Mouse (Mus musculus) erythroblast, adult 5-6 weeks (primary cell): Measurements from ENCODE around the gene Lrsam1. TPM values are rescaled to one million over a fixed set of nuclear protein-coding genes. Genes with fewer than 3 reads are reported as not detected.
"Not testable (repeated sequence)": the region's sequence is repeated elsewhere in the genome, so short reads cannot be mapped to it uniquely, and the experiment has no call there.

Experiments used
- ATAC-seq: replicated peaks from 2 replicates; pipeline ENCODE4 v1.8.0; 2016; ENCODE audit warnings: moderate number of reproducible peaks, mild to moderate bottlenecking, moderate TSS enrichment, inconsistent platforms; ENCODE audit not compliant: poor library complexity, low FRiP score, severe bottlenecking
- total RNA-seq, 2 experiments: library from RNA; stranded (forward) in 1 of 2; stranded (reverse) in 1 of 2; fragments of 150-400 nt in 1 of 2; fragments of 200-764, 138-1000 nt in 1 of 2; gene quantifications; 2 replicates each; pipeline versions ENCODE4 v1.2.3 to v1.2.4; 2015 to 2017; ENCODE audit warnings: low replicate concordance in 2 of 2

Lrsam1 gene
- total RNA-seq (2015; ENCODE audit: low replicate concordance): 3.1 and 6.5 TPM in 2 replicates
- 1.7 and 3.5 TPM in 2 replicates for total RNA-seq (2017; ENCODE audit: low replicate concordance)

GRCm38 (mm10) chr2:32961192-32961995 is at the start of gene Lrsam1, which contains the start of gene Rpl12:
Gene Lrsam1, minus strand, starts transcription at chr2:32961614.
Gene Rpl12, plus strand, starts transcription at chr2:32961559.
- peak; percentile 95 for ATAC-seq

- ATAC-seq: not testable (repeated sequence)
These were observed 47.6 kb upstream of the Lrsam1 start for GRCm38 (mm10) chr2:33009055-33009454.

GRCm38 (mm10) chr2:33005041-33005440 is 43.6 kb upstream of the Lrsam1 start:
- ATAC-seq: no peak

DNA sequence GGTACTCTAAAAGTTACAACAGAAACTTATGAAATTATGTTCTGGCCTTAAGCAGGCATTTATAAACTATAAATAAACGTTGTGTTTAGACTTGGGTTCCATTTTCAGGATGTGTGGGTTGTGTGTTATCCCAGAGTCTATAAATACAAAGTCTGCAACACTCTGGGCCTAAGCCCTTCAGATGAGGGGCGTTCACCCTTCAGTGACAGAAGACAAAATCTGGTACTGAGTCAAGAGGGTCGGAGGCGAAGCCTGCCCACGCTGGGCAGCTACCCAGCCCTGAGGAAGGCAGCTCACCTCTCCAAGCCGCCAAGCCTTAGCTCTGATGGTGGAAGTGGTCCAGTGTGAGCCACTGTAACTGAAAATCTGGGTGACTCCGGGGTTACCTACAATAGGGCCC is 40.7 kb upstream of the Lrsam1 start:
- ATAC-seq: no peak

DNA sequence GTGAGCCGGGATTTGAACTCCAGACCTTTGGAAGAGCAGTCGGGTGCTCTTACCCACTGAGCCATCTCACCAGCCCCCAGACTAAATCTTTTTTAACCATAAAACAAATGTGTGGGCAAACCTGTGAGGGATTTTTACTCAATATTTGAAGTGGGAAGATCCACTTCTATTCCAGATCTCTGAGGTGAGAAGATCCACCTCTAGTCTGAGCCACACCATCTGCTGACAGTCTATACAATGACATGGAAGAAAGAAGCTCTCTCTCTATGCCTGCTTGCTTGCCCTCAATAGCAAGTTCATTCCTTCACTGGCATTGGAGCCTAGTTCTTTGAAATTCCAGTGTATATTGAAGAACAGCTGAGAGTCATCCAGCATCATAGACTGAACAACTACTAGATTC is 38.3 kb upstream of the Lrsam1 start:
- ATAC-seq: no peak

DNA sequence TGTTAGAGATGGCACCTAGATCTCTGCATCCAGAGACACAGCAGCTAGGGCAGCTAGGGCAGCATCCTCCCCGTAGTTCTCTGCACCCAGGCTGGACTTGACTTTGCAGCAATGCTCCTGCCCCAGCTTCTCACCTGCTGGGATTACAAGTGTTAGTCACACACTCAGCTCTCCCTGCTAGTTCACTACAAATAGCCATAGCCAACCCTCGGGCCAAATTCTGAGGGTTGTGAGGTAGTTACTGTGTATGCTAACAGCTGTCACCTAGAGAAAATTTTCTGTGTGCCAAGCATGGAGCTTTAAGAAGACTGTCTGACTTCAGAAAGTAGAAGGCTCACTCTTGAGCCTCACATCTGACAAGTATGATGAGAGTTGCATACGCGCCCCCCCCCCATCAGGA is 36.4 kb upstream of the Lrsam1 start:
- ATAC-seq: no peak

GRCm38 (mm10) chr2:32997081-32997480 is 35.7 kb upstream of the Lrsam1 start:
- ATAC-seq: no peak

DNA sequence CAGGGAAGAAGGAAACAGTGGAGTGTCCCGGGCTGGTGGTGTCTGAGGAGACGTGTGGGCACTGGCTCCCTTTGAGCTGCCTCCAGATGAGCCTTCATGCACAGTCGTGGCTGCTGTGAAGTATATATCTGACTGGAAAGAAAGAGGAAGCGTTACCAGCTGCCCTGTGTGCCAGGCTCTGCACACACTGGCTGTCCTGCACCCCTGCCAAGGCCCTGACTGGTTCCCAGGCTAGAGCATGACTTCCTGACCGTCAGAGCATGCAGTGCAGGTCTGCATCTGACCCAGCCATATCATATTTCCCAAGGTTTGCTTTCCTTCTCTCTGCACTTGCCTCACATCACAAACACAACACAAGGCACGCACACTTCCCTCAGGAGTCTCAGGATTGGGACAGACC is 30.7 kb upstream of the Lrsam1 start:
- ATAC-seq: no peak

DNA sequence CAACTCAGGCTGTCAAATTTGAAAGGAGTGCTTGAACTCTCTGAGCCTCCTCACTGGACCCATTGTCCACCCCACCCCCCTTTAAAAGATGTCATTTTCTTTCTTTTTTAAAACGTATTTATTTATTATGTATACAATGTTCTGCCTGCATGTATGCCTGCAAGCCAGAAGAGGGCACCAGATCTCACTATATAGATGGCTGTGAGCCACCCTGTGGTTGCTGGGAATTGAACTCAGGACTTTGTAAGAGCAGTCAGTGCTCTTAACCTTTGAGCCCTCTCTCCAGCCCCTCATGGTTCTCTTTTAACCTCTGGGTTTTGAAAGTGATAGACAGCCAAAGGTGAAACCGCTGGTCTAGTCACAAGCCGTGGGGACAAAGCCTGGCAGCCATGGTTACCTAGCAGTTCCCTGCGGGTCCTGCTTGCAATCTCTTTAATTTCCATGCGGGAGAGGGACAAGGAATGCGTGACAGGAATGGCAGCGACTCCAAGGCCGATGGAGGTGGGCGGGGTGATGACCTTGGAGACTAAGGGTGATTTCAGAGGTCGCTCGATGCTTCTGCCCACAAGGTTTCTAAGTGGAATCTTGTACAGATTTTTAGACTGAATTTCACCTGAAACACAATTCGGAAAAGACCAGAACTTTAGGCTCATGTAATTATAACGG is 28.9 kb upstream of the Lrsam1 start:
- no peak for ATAC-seq

- ATAC-seq: no peak
These were observed 28.0 kb upstream of the Lrsam1 start for GRCm38 (mm10) chr2:32989376-32989775.

DNA sequence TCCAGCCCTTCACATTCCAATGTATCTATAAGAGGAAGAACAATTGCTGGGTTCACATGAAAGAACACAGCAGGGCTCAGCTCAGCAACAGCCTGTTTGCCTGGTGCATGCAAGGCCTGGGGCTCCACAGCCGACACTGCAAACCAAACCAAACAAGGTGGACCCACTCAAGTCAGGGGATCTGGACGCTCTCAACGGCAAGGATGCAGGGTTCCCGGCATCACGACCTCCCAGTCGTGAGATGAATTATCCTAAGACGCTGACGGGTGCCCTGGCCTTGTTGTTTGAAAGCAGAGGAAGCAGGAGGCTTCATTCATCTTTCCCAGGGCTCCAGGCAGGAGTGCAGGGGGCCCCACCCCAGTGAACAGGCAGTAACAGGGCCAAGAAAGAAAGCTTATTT is 24.4 kb upstream of the Lrsam1 start:
- no peak for ATAC-seq

DNA sequence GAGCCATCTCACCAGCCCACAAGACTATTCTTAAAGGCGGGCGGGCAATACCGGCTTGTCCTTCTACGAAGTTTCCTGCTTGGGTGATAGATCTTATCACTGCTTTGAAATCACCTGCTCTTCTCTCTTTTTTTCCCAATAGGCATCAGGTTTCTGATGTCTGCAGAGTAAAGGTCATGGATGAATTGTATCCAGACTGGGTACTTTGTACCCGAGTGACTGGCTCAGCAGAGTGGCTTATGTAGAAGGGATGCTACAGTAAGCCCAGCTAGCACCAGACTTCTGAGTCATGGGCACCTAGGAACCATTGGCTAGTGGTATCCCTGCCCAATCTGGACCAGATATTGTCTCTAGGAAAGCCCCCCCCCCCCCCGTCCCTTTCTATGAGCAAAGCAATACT is 22.2 kb upstream of the Lrsam1 start:
- no peak for ATAC-seq

- ATAC-seq: no peak
These were observed 21.3 kb upstream of the Lrsam1 start for GRCm38 (mm10) chr2:32982700-32983099.

DNA sequence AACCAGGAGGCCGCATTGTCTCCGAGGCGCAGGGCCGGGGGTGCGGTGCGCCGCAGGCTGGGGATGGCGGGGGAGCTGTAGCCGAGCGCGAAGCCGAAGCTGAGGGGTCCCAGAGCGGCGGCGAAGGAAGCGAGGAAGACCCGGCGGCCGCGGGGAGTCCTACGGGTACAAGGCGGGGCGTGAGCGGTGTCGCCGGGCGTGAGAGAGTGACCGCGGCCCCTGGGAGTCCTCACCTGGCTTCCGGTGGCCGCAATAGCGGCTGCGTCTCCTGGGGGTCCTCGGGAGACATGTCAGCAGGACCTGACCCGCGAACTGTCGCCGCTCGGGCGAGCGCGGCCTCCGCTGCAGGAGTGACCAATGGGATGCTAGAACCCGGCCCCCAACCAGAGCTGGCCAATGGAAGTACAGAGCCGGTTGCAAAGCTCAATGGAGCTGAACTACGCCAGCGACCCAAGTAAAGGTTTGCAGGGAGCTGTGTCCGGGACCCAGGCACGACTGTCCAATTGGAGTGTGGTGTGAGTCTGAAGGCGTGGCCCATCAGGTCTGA is 20.4 kb upstream of the Lrsam1 start, which contains the start of gene Slc2a8:
TSS of gene Slc2a8 (minus strand) at position 359 of the 547 bp plus-strand sequence.
- peak; percentile 97 for ATAC-seq

GRCm38 (mm10) chr2:32981281-32981680 is 19.9 kb upstream of the Lrsam1 start:
- peak; percentile 29 for ATAC-seq

DNA sequence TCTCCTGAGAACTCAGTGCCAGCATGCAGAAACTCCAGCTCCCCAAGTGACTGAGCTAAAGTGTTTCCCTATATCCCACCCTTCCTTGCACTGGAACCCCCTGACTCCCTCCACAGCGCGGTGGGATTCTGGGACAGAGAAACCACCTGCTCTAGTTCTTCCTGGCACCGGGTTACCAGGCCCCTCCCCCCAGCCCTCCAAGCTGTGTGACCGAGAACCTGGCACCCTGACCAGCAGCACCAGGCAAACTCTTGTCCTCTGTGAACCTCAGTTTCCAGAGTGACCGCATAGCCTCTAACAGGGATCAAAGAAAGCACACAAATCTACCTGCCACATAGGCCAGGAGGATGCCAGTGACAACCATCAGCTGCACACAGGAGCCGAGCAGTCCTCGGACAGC is 18.3 kb upstream of the Lrsam1 start:
- no peak for ATAC-seq

DNA sequence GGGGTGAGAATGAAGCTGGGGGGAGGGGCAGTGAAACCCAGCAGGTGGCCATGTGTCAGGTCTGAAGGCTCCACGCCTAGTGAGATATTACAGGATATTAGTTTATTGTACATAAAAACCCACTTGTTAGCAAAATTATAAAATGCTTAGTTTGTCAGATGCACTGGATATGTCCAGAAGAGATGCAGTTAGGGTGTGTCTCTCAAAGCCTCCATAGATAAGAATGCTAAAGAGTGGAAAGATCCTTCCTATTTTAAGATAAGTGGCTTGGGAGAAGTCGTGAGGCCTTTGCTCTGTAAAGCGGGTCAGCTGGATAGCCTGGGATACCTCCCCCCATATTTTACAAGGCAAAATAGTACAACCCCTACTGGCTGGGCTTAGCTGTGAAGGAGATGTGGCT is 17.3 kb upstream of the Lrsam1 start:
- ATAC-seq: no peak

DNA sequence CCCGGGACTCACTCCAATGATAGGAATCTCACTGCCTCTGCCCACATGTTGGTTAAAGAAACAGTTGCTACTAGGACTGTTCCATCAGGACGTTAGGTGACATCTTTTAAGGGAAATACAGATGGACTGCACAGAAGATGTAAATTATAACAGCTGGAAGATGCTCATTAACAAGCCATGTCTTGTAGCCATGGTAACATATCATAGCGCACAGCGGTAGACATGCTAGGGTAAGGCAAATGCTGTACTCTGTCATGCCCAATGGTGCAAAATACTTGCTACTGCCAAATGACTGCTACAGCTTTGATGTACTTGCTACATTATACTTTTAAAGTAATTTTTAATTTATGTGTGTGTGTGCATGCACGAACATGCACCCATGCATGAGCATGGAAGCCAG is 15.7 kb upstream of the Lrsam1 start:
- no peak for ATAC-seq

GRCm38 (mm10) chr2:32974216-32974615 is 12.8 kb upstream of the Lrsam1 start:
- no peak for ATAC-seq

DNA sequence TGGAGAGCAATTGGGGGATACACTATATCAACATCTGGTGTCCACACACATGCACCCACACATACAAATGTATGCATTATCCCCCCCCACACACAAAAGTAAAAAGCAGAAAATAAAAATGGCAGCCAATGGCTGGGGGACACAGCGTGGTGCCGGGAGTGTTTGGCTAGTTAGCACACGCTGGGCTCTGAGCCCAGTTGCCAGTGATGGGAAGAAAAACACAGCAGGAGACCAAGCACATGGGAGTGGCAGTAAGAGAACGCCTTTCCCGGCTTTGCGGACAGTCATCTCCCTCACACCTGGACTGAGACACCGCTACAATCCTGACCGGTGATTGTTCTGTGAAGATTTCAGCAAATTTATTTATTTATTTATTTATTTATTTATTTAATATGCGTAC is 9.8 kb upstream of the Lrsam1 start:
- ATAC-seq: no peak

GRCm38 (mm10) chr2:32969326-32969725 is 7.9 kb upstream of the Lrsam1 start:
- ATAC-seq: no peak
